Mouse (Mus musculus) kidney, postnatal 0 days (tissue): ENCODE results near the gene Gorasp1. TPM values are rescaled to one million over a fixed set of nuclear protein-coding genes. Genes with fewer than 3 reads are reported as not detected.

ENCODE experiments used
- ATAC-seq: fragments of 200-750 bp; cut with Nextera tagmentation; replicated peaks from 2 replicates; pipeline ENCODE4 v1.8.0; 2017; ENCODE audit warnings: low read depth, moderate number of reproducible peaks, moderate TSS enrichment, moderate library complexity; ENCODE audit not compliant: low FRiP score
- DNase-seq: peaks from one replicate; pipeline ENCODE4 v3.0.0-alpha.2; 2016; ENCODE audit warnings: low spot score
- H3K27ac ChIP-seq: fragments of 300-500 bp; sonication (generic); 2 replicates; pipeline ENCODE4 v1.5.1; 2014; ENCODE audit warnings: mild to moderate bottlenecking
- H3K27me3 ChIP-seq: fragments of 300-500 bp; sonication (generic); 2 replicates; pipeline ENCODE4 v1.6.1; 2014; ENCODE audit warnings: low read length, mixed read lengths; ENCODE audit not compliant: insufficient read depth
- H3K36me3 ChIP-seq: fragments of 300-500 bp; sonication (generic); 2 replicates; pipeline ENCODE4 v1.6.1; 2014; ENCODE audit warnings: low read length, mixed read lengths; ENCODE audit not compliant: insufficient read depth
- H3K4me1 ChIP-seq: fragments of 300-500 bp; sonication (generic); replicated peaks from 2 replicates; pipeline ENCODE4 v1.6.1; 2014; ENCODE audit warnings: antibody characterized with exemption, low read length, mixed read lengths; ENCODE audit not compliant: insufficient read depth
- H3K4me2 ChIP-seq: fragments of 300-500 bp; sonication (generic); 2 replicates; pipeline ENCODE4 v1.6.1; 2014; ENCODE audit warnings: mild to moderate bottlenecking, low read length, moderate library complexity, mixed read lengths
- H3K4me3 ChIP-seq: fragments of 300-500 bp; sonication (generic); replicated peaks from 2 replicates; pipeline ENCODE4 v1.5.1; 2014; ENCODE audit warnings: low read depth, low read length
- H3K9ac ChIP-seq: fragments of 300-500 bp; sonication (generic); 2 replicates; pipeline ENCODE4 v1.6.1; 2014; ENCODE audit warnings: low read depth, low read length
- H3K9me3 ChIP-seq: fragments of 300-500 bp; sonication (generic); replicated peaks from 2 replicates; pipeline ENCODE4 v1.6.1; 2016; ENCODE audit warnings: low read length, inconsistent platforms, mixed read lengths
- CTCF ChIP-seq: IDR thresholded peaks from 2 replicates; pipeline ENCODE4 v1.5.1; 2016; ENCODE audit warnings: antibody characterized with exemption, low read depth, mild to moderate bottlenecking, moderate library complexity
- WGBS: fragments of 180-500 bp; shearing (Covaris S2); extraction: QIAGEN DNeasy Blood & Tissue Kit; methylation state at CpG from one replicate; pipeline ENCODE4 v1.1.7; 2014; 5-methylcytosine and 5-hydroxymethylcytosine counted together
- polyA plus RNA-seq: library from polyadenylated mRNA; unstranded; fragments of >200 nt; fragmentation: Nextera tagmentation; extraction: Ambion mirVana; gene quantifications from 2 replicates; pipeline ENCODE4 v1.2.1, GENCODE M21; 2015

The Gorasp1 gene
- polyA plus RNA-seq, 1 experiment from 2014 or later: 19.1 TPM

GRCm38 (mm10) chr9:119888843-119889246 lies 48.5 kb downstream of the Gorasp1 start:
- H3K4me2 ChIP-seq: no peak overlapping the region
- ATAC-seq (0 out of 2 replicates have a peak, but pooled peaks have one; percentile 43), DNase-seq (no peak)
- no peak overlapping the region for H3K9ac ChIP-seq
- no peak overlapping the region for H3K27ac ChIP-seq
- H3K4me3 ChIP-seq: no peak overlapping the region
- no peaks in the 10 kb centered on the region for H3K36me3 ChIP-seq
- WGBS: 47% methylated on average over 2 of the region's 2 CpGs
- H3K27me3 ChIP-seq: no peaks in the 10 kb centered on the region
- H3K9me3 ChIP-seq: no peaks in the 10 kb centered on the region
- TF ChIP-seq CTCF: no peak
- H3K4me1 ChIP-seq: no peaks in the 10 kb centered on the region

- no peak for TF ChIP-seq CTCF
- no peaks in the 10 kb centered on the region for H3K9me3 ChIP-seq
- H3K9ac ChIP-seq: no peak overlapping the region
- WGBS: 77% methylated on average over 4 of the region's 4 CpGs
- H3K27ac ChIP-seq: no peak overlapping the region
- no peaks in the 10 kb centered on the region for H3K36me3 ChIP-seq
- no peak overlapping the region for H3K4me3 ChIP-seq
- ATAC-seq (no peak), DNase-seq (no peak)
- no peaks in the 10 kb centered on the region for H3K4me1 ChIP-seq
- no peak overlapping the region for H3K4me2 ChIP-seq
- H3K27me3 ChIP-seq: no peaks in the 10 kb centered on the region
These were observed 50.0 kb downstream of the Gorasp1 start for GRCm38 (mm10) chr9:119887144-119887901.

Other genes starting within 250 kb of the Gorasp1 start
- not detected in 2 replicates for gene Scn10a, start 218.2 kb downstream of the Gorasp1 start, polyA plus RNA-seq
- gene Scn11a, start 112.1 kb downstream of the Gorasp1 start, polyA plus RNA-seq: 0.07 TPM in 1 of 2 replicates, not detected in the other
- 30.8 and 31.1 TPM in 2 replicates for gene Wdr48, start 42.7 kb downstream of the Gorasp1 start, polyA plus RNA-seq
- 0.03 and 0.06 TPM in 2 replicates for gene Ttc21a, start within 50 bp of the Gorasp1 start, polyA plus RNA-seq
- 4.8 and 7.8 TPM in 2 replicates for gene Csrnp1, start 47.1 kb upstream of the Gorasp1 start, polyA plus RNA-seq
- gene Xirp1, start 86.0 kb upstream of the Gorasp1 start, polyA plus RNA-seq: 0.04 and 0.16 TPM in 2 replicates
- gene Cx3cr1, start 132.3 kb upstream of the Gorasp1 start, polyA plus RNA-seq: 4.3 and 4.5 TPM in 2 replicates
- not detected in 2 replicates for gene Ccr8, start 154.5 kb upstream of the Gorasp1 start, polyA plus RNA-seq
- gene Slc25a38, start 172.8 kb upstream of the Gorasp1 start, polyA plus RNA-seq: 21.5 and 21.9 TPM in 2 replicates
- gene Rpsa, start 190.1 kb upstream of the Gorasp1 start, polyA plus RNA-seq: 1,210 and 1,323 TPM in 2 replicates
- 0.04 TPM in 1 of 2 replicates, not detected in the other for gene Mobp, start 212.1 kb upstream of the Gorasp1 start, polyA plus RNA-seq